Mouse (Mus musculus): ENCODE measurements around the gene Bicral. TPM values are rescaled to one million over a fixed set of nuclear protein-coding genes. Genes with fewer than 3 reads are reported as not detected.
"Not testable (repeated sequence)": the region's sequence is repeated elsewhere in the genome, so short reads cannot be mapped to it uniquely, and the experiment has no call there.

The Bicral gene
- total RNA-seq, 2 experiments from 2014 or later = 53.2 to 58.9 TPM

- no peak for DNase-seq (ENCODE audit: low spot score in 2 of 2)
Measured at GRCm38 (mm10) chr17:46876371-46876950, 18.2 kb upstream of the Bicral start.

DNA sequence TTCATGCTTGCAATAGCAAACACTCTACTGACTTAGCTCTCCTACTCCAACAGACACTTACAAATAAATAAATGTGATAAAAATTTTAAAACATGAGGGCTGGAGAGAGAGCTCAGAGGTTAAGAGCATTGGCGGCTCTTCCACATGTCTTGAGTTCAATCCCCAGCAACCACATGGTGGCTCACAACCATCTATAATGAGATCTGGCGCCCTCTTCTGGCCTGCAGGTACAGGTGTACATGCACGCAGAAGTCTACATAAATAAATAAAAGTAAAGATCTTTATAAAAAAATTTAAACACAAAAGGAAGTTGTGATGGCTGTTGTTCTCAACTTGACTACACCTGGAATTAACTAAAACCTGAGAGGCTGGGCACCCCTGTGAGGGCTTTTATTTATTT, 17.3 kb upstream of the Bicral start:
- no peak for DNase-seq (ENCODE audit: low spot score in 2 of 2)

DNA sequence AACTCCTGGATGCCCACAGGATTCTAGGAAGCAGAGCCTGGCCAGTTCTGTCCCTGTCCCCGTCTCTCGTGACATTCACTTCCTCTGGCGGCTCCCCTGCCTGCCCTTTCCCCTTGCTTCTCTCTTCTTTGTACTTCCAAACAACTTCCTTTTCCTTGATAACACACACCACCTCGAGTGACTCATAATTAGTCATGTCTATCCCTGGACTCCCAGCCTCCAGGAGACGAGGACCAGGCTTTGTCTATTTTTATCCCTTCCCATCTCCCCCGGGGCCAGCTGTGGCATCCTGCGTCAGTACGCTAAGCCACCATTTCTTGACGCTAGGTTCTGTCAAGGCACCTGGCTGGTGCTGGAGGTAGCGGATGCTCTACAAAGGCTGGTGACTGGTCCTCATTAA, 15.9 kb upstream of the Bicral start:
- DNase-seq (ENCODE audit: low spot score in 2 of 2) = peak; percentile 47 to 49

DNA sequence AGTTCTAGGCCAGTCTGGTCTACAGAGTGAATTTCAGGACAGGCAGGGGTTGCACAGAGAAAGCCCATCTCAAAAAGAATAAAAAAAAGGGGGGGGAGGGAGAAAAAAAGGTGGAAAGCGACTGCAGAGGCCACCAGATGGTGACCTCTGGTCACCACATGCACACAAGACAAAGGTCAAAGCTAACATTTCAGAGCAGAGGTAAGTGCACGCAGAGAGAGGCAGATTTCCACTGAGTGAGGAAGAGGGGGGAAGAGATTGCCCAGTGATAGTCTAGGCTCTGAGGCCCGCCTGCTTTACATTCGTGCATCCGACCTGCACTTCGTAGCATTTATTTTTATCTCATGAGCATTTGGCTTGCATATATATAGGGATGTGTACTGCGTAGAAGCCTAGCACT, 14.5 kb upstream of the Bicral start:
- no peak for DNase-seq (ENCODE audit: low spot score in 2 of 2)

- DNase-seq (ENCODE audit: low spot score in 2 of 2) = no peak
Measured at GRCm38 (mm10) chr17:46870913-46871312, 12.6 kb upstream of the Bicral start.

- DNase-seq (ENCODE audit: low spot score in 2 of 2) = no peak
Measured at GRCm38 (mm10) chr17:46870204-46870798, 12.0 kb upstream of the Bicral start.

DNA sequence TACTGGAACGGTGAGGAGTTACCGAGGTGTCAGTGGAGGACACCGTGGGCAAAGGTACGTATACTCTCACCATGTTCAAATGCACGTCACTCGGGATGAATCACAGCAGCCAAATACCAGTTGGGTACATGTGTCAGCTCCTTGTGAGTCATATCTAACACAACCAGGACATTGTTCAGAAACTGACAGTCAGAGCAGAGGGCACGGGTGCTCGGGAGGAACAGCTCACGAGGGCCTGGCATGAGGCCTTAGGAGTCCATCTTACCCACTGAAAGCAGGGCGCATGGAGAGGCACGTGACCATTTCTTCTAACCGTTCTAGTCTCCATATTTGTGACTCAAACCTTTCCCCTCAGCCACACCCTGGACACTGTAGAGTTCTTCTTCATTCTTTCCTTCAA, 8.6 kb upstream of the Bicral start:
- peak; percentile 21 to 30 for DNase-seq (ENCODE audit: low spot score in 2 of 2)

GRCm38 (mm10) chr17:46864566-46865195, 6.4 kb upstream of the Bicral start:
- DNase-seq (ENCODE audit: low spot score in 2 of 2) = peak in 1 of 2 experiments; percentile 35

- no peak for DNase-seq (ENCODE audit: low spot score in 2 of 2)
Measured at GRCm38 (mm10) chr17:46860120-46860519, 1.8 kb upstream of the Bicral start.

GRCm38 (mm10) chr17:46858749-46859444, 615 bp upstream of the Bicral start:
- DNase-seq (ENCODE audit: low spot score in 2 of 2) = no peak

DNA sequence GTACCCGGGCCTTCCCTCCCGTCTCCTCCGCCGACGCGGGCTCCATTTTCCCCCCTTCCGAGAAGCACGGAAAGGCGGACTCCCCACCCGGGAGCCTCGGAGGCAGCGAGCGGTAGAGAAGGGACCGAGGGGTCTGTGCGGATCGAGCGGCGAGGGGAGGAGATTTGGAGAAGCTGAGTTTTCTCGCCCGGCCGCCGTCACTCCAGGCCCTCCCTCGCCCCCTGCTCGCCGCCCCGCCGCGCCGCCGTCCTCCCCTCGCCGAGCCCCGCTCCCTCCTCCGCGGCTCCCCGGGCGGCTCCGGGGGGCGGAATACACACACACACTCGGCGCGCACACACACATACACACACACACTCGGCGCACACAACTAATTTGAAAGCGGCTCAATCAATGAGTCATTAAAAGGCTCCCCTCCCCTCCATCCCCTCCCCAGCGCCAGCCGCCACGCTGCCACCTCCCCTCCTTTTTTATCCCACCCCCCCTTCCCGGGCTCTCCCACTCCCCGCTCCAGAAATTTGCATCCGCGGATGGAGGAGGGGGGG, 850 bp downstream of the Bicral start:
- DNase-seq (ENCODE audit: low spot score in 2 of 2) = peak; percentile 75 to 84

DNA sequence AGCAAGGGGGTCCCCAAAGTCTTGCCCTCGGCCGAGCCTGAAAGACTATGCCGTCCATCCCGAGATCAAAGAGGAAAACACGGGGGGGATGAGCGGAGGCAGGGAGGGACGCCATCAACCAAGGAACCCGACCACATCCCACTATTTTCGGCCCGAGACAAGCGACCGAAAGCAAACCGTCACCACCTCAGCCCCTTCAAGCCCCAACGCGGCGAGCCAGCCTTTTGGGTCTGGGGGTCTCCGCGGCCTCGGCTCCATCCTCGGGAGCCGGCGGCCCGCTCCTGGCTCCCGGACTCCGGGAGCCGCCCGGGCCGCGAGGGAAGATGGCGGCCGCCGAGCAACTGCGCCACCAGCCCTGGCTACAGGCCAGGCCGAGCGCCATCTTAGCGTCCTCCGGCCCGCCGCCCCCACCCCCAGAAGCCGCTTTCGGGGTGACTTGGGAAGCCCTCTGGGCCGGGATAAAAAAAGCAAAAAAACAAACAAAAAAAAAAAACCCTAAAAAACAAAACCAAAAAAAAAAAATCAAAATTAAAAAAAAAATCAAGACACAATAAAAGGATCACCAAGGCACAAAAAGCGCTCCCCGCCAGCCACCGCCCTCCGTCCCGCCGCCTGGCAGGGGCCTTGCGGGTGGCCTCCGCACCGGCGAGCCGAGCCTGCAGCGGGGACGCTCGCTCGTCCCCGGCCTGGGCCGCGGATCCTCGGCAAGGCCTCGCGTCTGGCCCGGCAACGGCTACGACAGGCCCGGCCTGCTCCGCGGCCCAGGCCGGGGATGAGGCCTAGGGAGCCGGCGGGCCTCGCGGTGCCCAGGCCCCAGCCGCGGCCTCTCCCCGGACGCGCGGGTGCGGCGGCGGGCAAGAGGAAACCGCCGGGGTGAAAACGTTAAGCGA, 1.6 kb downstream of the Bicral start:
- peak; percentile 74 to 81 for DNase-seq (ENCODE audit: low spot score in 2 of 2)

GRCm38 (mm10) chr17:46856107-46856388, 2.2 kb downstream of the Bicral start:
- no peak for DNase-seq (ENCODE audit: low spot score in 2 of 2)

- no peak for DNase-seq (ENCODE audit: low spot score in 2 of 2)
Measured at GRCm38 (mm10) chr17:46855328-46856106, 2.8 kb downstream of the Bicral start.

- DNase-seq (ENCODE audit: low spot score in 2 of 2) = no peak
Measured at GRCm38 (mm10) chr17:46854640-46855110, 3.6 kb downstream of the Bicral start.

DNA sequence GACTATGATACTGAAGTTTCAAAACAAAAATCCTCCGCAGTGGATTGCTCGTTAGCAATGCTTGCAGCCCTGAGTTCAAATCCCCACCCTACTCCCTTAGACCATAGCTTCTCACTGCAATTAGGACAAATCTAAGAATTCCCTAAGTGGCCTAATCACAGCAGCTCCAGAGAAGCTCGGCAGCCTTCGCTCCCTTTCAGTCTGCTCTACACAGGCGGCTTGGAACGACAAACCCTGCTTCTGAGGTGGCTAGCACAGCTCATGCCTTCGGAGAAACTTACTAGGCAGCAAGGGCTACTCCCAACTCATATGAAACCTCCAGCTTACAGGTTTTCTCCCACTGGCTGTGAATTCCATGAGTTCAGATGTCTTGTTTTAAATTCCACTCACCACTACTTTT, 4.2 kb downstream of the Bicral start:
- no peak for DNase-seq (ENCODE audit: low spot score in 2 of 2)

- peak in 1 of 2 experiments; percentile 38 for DNase-seq (ENCODE audit: low spot score in 2 of 2)
Measured at GRCm38 (mm10) chr17:46853281-46853680, 5.0 kb downstream of the Bicral start.

DNA sequence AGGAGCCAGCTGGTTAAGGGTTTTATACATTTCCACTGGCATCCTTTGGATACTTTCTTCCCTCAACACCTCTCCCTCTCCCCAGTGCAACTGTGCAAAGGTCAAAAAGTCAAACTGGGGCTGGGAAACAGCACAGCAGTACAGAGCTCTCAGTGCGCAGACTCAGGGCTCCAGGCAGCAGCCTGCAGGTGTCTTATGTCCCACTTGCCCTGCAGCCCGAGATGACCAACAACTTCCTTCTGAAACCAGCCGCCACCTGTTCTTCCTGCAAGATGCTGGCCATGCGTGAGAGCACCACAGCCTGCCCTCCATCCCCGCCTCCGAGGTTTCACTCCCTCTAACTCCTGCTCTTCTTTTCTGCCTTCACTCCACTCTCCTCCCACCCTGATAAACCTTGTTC, 5.6 kb downstream of the Bicral start:
- no peak for DNase-seq (ENCODE audit: low spot score in 2 of 2)

DNA sequence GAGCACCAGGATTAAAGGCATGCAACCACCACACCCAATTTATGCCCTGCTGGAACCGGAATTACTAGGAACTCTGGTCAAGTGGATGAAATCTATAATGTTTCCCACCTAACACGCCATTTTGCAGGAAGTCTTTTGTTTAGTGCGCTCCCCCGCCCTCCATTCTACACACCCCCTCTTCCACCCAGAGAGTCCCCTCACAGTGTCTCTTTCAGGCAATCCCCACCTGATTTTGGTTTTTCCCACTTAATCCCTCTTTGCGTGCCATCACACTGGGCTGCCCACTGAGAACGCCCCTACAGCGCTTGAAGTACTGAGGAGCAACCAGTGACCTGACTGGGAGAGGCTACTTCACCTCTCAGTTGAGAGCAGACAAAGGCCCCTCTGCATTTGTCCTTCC, 11.1 kb downstream of the Bicral start:
- DNase-seq (ENCODE audit: low spot score in 2 of 2) = no peak

GRCm38 (mm10) chr17:46846573-46846972, 11.7 kb downstream of the Bicral start:
- DNase-seq (ENCODE audit: low spot score in 2 of 2) = not testable (repeated sequence)
